Mouse (Mus musculus) cortical plate, adult 2 months (tissue): ENCODE data around the gene Dst.

ENCODE experiments used
- CTCF ChIP-seq: fragments of 200-500 bp; IDR thresholded peaks from 2 replicates; pipeline ENCODE4 v1.5.1; 2011; ENCODE audit warnings: mild to moderate bottlenecking, control low read depth, low read length; ENCODE audit not compliant: insufficient read depth; ENCODE audit errors: extremely low read depth
- POLR2A ChIP-seq: fragments of 200-500 bp; IDR thresholded peaks from 2 replicates; pipeline ENCODE4 v1.6.1; 2011; ENCODE audit warnings: mild to moderate bottlenecking, low read length, control low read depth; ENCODE audit not compliant: insufficient read depth; ENCODE audit errors: extremely low read depth

DNA sequence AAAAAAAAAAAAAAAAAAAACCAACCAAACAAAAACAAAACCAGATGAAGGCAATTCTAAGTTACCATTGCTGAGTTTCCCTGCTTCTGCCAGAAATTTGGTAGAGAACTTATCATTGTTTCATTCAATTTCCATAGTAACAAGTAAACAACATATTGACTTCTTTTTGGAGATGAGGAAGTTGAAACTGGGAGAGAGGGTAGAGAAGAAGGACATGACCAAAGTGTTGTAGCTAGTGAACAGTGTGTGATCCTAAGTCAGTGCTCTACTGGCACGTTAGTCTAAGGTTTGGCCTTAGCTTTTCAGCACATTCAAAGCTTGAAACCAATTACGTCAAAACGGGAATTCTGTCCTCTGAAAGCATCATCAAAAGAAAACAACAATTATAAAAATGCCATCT lies 31.6 kb upstream of the Dst start:
- TF ChIP-seq POLR2A (no peak), CTCF (no peak)
